Mouse (Mus musculus) CH12.LX (cell line): ENCODE results near the gene Klk1b3. TPM values are rescaled to one million over a fixed set of nuclear protein-coding genes. Genes with fewer than 3 reads are reported as not detected.
A peak's percentile ranks its signal among the peaks of the same experiment; 100 is the strongest.

Experiments
- DNase-seq: peaks from one replicate; pipeline ENCODE4 v3.0.0-alpha.2; 2013; ENCODE audit errors: extremely low read depth
- H3K27ac ChIP-seq: 2 replicates; pipeline ENCODE4 v1.5.1; 2012; ENCODE audit warnings: low read depth, mild to moderate bottlenecking, control low read depth, moderate library complexity; ENCODE audit not compliant: insufficient read depth
- H3K27me3 ChIP-seq: replicated peaks from 2 replicates; pipeline ENCODE3; 2012; ENCODE audit warnings: inconsistent platforms
- H3K36me3 ChIP-seq, 2 experiments: replicated peaks in 1 of 2; 2 replicates each; pipeline versions ENCODE3 to v1.6.1; 2012; ENCODE audit warnings: inconsistent platforms in 1 of 2, low read length in 1 of 2, mild to moderate bottlenecking in 1 of 2, mixed read lengths in 1 of 2, moderate library complexity in 1 of 2; ENCODE audit not compliant: control insufficient read depth in 1 of 2, insufficient read depth in 1 of 2
- H3K4me1 ChIP-seq, 2 experiments: 2 replicates each; pipeline ENCODE4 v1.6.1; 2012; ENCODE audit warnings: inconsistent platforms in 1 of 2, moderate library complexity in 1 of 2; ENCODE audit not compliant: insufficient read depth in 2 of 2, control insufficient read depth in 1 of 2
- H3K4me2 ChIP-seq: 2 replicates; pipeline ENCODE4 v1.6.1; 2012; ENCODE audit warnings: low read depth, mild to moderate bottlenecking, control low read depth; ENCODE audit not compliant: poor library complexity, insufficient read depth, severe bottlenecking
- H3K4me3 ChIP-seq, 3 experiments: fragments of 150-350 bp in 1 of 3; sonication (generic) in 1 of 3; replicated peaks in 1 of 3; 2 replicates each; pipeline versions ENCODE3 to v1.5.1; 2011 to 2012; ENCODE audit warnings: low read depth in 2 of 3, low read length in 2 of 3, mild to moderate bottlenecking in 2 of 3, moderate library complexity in 2 of 3, control low read depth in 1 of 3, improper control_type of control experiment in 1 of 3, inconsistent platforms in 1 of 3, mixed read lengths in 1 of 3; ENCODE audit not compliant: poor library complexity in 1 of 3
- H3K79me2 ChIP-seq: replicated peaks from 2 replicates; pipeline ENCODE4 v1.6.1; 2012; ENCODE audit warnings: mild to moderate bottlenecking, moderate library complexity; ENCODE audit not compliant: control insufficient read depth, poor library complexity, insufficient read depth, severe bottlenecking; ENCODE audit errors: extremely low read depth
- H3K9ac ChIP-seq: 2 replicates; pipeline ENCODE4 v1.6.1; 2012; ENCODE audit warnings: low read depth, mild to moderate bottlenecking, control low read depth, moderate library complexity; ENCODE audit not compliant: insufficient read depth
- H3K9me3 ChIP-seq: replicated peaks from 2 replicates; pipeline ENCODE3; 2012; ENCODE audit warnings: low read length, inconsistent platforms, mixed read lengths
- CHD1 ChIP-seq: IDR thresholded peaks from 2 replicates; pipeline ENCODE4 v1.6.1; 2012; ENCODE audit warnings: low read depth, low read length, improper control_type of control experiment, inconsistent platforms
- CHD2 ChIP-seq: IDR thresholded peaks from 2 replicates; pipeline ENCODE4 v1.6.1; 2011; ENCODE audit warnings: low read length, improper control_type of control experiment
- CTCF ChIP-seq, 2 experiments: IDR thresholded peaks in 1 of 2; conservative IDR thresholded peaks in 1 of 2; 2 replicates each; pipeline ENCODE4 v1.5.1; 2011 to 2012; ENCODE audit warnings: low read depth in 2 of 2, low read length in 2 of 2, improper control_type of control experiment in 1 of 2, inconsistent platforms in 1 of 2, mild to moderate bottlenecking in 1 of 2, moderate library complexity in 1 of 2
- ELF1 ChIP-seq: IDR thresholded peaks from 2 replicates; pipeline ENCODE4 v1.6.1; 2014; ENCODE audit warnings: low read depth, mild to moderate bottlenecking, inconsistent platforms, low read length, improper control_type of control experiment
- ETS1 ChIP-seq: conservative IDR thresholded peaks from 2 replicates; pipeline ENCODE4 v1.6.1; 2012; ENCODE audit warnings: low read depth, mild to moderate bottlenecking, inconsistent platforms, low read length, improper control_type of control experiment, moderate library complexity
- GABPA ChIP-seq: IDR thresholded peaks from 2 replicates; pipeline ENCODE4 v1.6.1; 2012; ENCODE audit warnings: low read depth, low read length, improper control_type of control experiment, inconsistent platforms; ENCODE audit not compliant: insufficient replicate concordance
- HCFC1 ChIP-seq: IDR thresholded peaks from 2 replicates; pipeline ENCODE4 v1.6.1; 2012; ENCODE audit warnings: low read depth, mild to moderate bottlenecking, inconsistent platforms, low read length, improper control_type of control experiment
- IRF4 ChIP-seq: IDR thresholded peaks from 2 replicates; pipeline ENCODE4 v1.6.1; 2014; ENCODE audit warnings: low read depth, mild to moderate bottlenecking, inconsistent platforms, low read length, improper control_type of control experiment
- JUND ChIP-seq: conservative IDR thresholded peaks from 2 replicates; pipeline ENCODE4 v1.6.1; 2011; ENCODE audit warnings: low read depth, low read length, improper control_type of control experiment
- KAT2A ChIP-seq: IDR thresholded peaks from 2 replicates; pipeline ENCODE4 v1.6.1; 2012; ENCODE audit warnings: low read length, improper control_type of control experiment, inconsistent platforms; ENCODE audit not compliant: insufficient replicate concordance
- MAFK ChIP-seq: IDR thresholded peaks from 2 replicates; pipeline ENCODE4 v1.6.1; 2011; ENCODE audit warnings: low read length, improper control_type of control experiment; ENCODE audit not compliant: insufficient replicate concordance
- MAX ChIP-seq: IDR thresholded peaks from 2 replicates; pipeline ENCODE4 v1.6.1; 2011; ENCODE audit warnings: low read length, improper control_type of control experiment
- MXI1 ChIP-seq: IDR thresholded peaks from 2 replicates; pipeline ENCODE4 v1.6.1; 2011; ENCODE audit warnings: mild to moderate bottlenecking, low read depth, low read length, improper control_type of control experiment
- MYC ChIP-seq: IDR thresholded peaks from 2 replicates; pipeline ENCODE4 v1.6.1; 2011; ENCODE audit warnings: low read depth, mild to moderate bottlenecking, improper control_type of control experiment, low read length
- PAX5 ChIP-seq: IDR thresholded peaks from 2 replicates; pipeline ENCODE4 v1.6.1; 2012; ENCODE audit warnings: low read length, inconsistent platforms, mixed read lengths
- POLR2A ChIP-seq: IDR thresholded peaks from 2 replicates; pipeline ENCODE4 v1.6.1; 2011; ENCODE audit warnings: low read depth, mild to moderate bottlenecking, improper control_type of control experiment, low read length
- POLR2AphosphoS2 ChIP-seq: IDR thresholded peaks from 2 replicates; pipeline ENCODE4 v1.6.1; 2011; ENCODE audit warnings: low read depth, low read length, improper control_type of control experiment
- RAD21 ChIP-seq: IDR thresholded peaks from 2 replicates; pipeline ENCODE4 v1.6.1; 2011; ENCODE audit warnings: low read depth, mild to moderate bottlenecking, low read length, improper control_type of control experiment, moderate library complexity
- SIN3A ChIP-seq: IDR thresholded peaks from 2 replicates; pipeline ENCODE4 v1.6.1; 2012; ENCODE audit warnings: low read length, improper control_type of control experiment, inconsistent platforms
- SMC3 ChIP-seq: IDR thresholded peaks from 2 replicates; pipeline ENCODE4 v1.6.1; 2011; ENCODE audit warnings: low read depth, low read length, improper control_type of control experiment
- TCF12 ChIP-seq: IDR thresholded peaks from 2 replicates; pipeline ENCODE4 v1.6.1; 2014; ENCODE audit warnings: low read depth, mild to moderate bottlenecking, inconsistent platforms, low read length, improper control_type of control experiment
- UBTF ChIP-seq: IDR thresholded peaks from 2 replicates; pipeline ENCODE4 v1.6.1; 2012; ENCODE audit warnings: low read depth, mild to moderate bottlenecking, inconsistent platforms, low read length, improper control_type of control experiment, moderate library complexity
- USF1 ChIP-seq: IDR thresholded peaks from 2 replicates; pipeline ENCODE4 v1.6.1; 2014; ENCODE audit warnings: low read depth, mild to moderate bottlenecking, inconsistent platforms, low read length, improper control_type of control experiment
- ZC3H11A ChIP-seq: IDR thresholded peaks from 2 replicates; pipeline ENCODE4 v1.6.1; 2012; ENCODE audit warnings: low read depth, mild to moderate bottlenecking, inconsistent platforms, low read length, improper control_type of control experiment
- ZNF384 ChIP-seq: IDR thresholded peaks from 2 replicates; pipeline ENCODE4 v1.6.1; 2012; ENCODE audit warnings: low read depth, low read length, improper control_type of control experiment, inconsistent platforms
- dilution Hi-C: fragments of 300-500 bp; cut with MboI; formaldehyde crosslinking; loops from 2 replicates; pipeline ENCODE4 v1.14.3; 2020; ENCODE audit warnings: low sequenced_read_pairs; ENCODE audit not compliant: extremely low pct_unique_long_range_greater_than_20kb, extremely low pct_ligation_motif_present
- in situ Hi-C: fragments of 300-500 bp; cut with MboI; formaldehyde crosslinking; loops from 3 replicates; pipeline ENCODE4 v1.14.3; 2019; ENCODE audit warnings: low sequenced_read_pairs, low pct_ligation_motif_present, low pct_unique_long_range_greater_than_20kb, mixed read lengths
- polyA plus RNA-seq: library from polyadenylated mRNA; unstranded; fragments of >175 nt; gene quantifications from 2 replicates; pipeline ENCODE4 v1.2.1, GENCODE M21; 2012; ENCODE audit warnings: low read depth; ENCODE audit not compliant: insufficient read length
- total RNA-seq, 2 experiments: library from RNA; depleted of rRNA; stranded (reverse); fragments of 300-350 nt in 1 of 2; fragments of >200 nt in 1 of 2; gene quantifications; 2 replicates each; pipeline ENCODE4 v1.2.3; 2012 to 2014

Gene Klk1b3
- total and polyA plus RNA-seq, 3 experiments, result not detected

DNA sequence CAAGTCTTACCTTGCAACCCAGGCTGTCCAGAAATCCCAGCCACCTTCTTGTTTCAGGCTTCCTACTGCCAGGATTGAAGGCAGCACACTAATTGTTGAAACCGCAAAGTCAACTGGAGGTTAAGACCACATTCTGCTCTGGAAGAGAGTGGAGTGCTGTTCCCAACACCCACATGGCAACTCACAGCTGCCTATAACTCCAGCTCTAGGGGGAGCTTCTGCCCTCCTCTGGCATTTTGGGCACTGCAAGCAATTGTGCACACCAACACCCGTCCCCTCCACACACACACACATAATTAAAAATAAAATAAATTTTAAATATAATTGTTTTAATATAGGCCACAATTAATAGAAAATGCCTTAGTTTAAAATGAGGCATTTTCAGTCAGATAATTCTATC, 43.2 kb downstream of the Klk1b3 start:
- peaks cover 5 to 13% of the 10 kb centered on the region in 2 experiments for H3K4me1 ChIP-seq
- H3K9ac ChIP-seq, result no peak overlapping the region
- no peak for DNase-seq
- TF ChIP-seq IRF4, result no peak
- TF ChIP-seq POLR2A, result no peak
- TF ChIP-seq MAX, result no peak
- peak in 1 of 2 experiments; percentile 31; a peak in 1 of 4 replicates for TF ChIP-seq CTCF (conservative IDR thresholded peaks at IDR 0.05 in 1 of 2, IDR thresholded peaks at IDR 0.05 in 1 of 2; ENCODE audit: low read depth in 2 of 2, low read length in 2 of 2)
- TF ChIP-seq HCFC1, result no peak
- TF ChIP-seq TCF12, result no peak
- no peak for TF ChIP-seq MYC
- no peak for TF ChIP-seq KAT2A
- no peak for TF ChIP-seq ZNF384
- peak; percentile 5; the same call in 1 of the 2 replicates for TF ChIP-seq SMC3
- no peak for TF ChIP-seq ETS1
- no peak for TF ChIP-seq MAFK
- peak; percentile 0; the same call in 1 of the 2 replicates for TF ChIP-seq RAD21
- no peak for TF ChIP-seq SIN3A
- no peak for TF ChIP-seq GABPA
- no peak for TF ChIP-seq ELF1
- TF ChIP-seq JUND, result no peak
- no peak for TF ChIP-seq USF1
- TF ChIP-seq UBTF, result no peak
- TF ChIP-seq ZC3H11A, result no peak
- TF ChIP-seq CHD2, result no peak
- no peaks in the 10 kb centered on the region for H3K36me3 ChIP-seq
- no peak overlapping the region for H3K4me3 ChIP-seq
- 0 out of 2 replicates have a peak, but pooled peaks cover 4% of the 10 kb centered on the region for H3K79me2 ChIP-seq
- H3K27me3 ChIP-seq, result peaks cover 6% of the 10 kb centered on the region
- in situ Hi-C loops, result no loop called here
- H3K27ac ChIP-seq, result no peak overlapping the region
- dilution Hi-C loops, result no loop called here
- no peak overlapping the region for H3K4me2 ChIP-seq
- no peaks in the 10 kb centered on the region for H3K9me3 ChIP-seq

DNA sequence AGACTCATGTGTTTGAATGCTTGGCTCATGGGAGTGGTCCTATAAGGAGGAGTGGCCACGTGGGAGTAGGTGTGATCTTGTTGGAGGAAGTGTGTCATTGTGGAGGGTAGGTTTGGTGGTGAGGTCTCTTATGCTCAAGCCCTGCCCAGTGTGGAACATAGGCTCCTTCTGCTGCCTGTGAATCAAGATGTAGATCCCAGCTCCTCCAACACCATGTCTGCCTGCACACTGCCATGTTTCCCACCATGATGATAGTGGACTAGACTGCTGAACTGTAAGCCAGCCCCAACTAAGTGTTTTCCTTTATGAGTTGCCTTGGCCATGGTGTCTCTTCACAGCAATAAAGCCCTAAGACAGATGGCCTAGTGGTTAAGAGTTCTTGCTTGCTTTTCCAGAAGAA, 46.1 kb downstream of the Klk1b3 start:
- H3K36me3 ChIP-seq, result peaks cover 6 to 12% of the 10 kb centered on the region in 2 experiments
- peaks cover 18% of the 10 kb centered on the region for H3K79me2 ChIP-seq
- no peak overlapping the region for H3K4me3 ChIP-seq
- in situ Hi-C loops, result no loop called here
- H3K4me2 ChIP-seq, result no peak overlapping the region
- TF ChIP-seq PAX5 (no peak), POLR2AphosphoS2 (no peak), ETS1 (no peak), MXI1 (no peak), CHD1 (no peak), MAFK (no peak)
- H3K9me3 ChIP-seq, result no peaks in the 10 kb centered on the region
- H3K4me1 ChIP-seq, result peaks cover 5 to 26% of the 10 kb centered on the region in 2 experiments
- H3K27ac ChIP-seq, result no peak overlapping the region
- no peak for DNase-seq
- peaks cover 2% of the 10 kb centered on the region for H3K27me3 ChIP-seq
- no peak overlapping the region for H3K9ac ChIP-seq
- dilution Hi-C loops, result no loop called here
